Mouse (Mus musculus) mouse embryonic stem cell (cell line): Measurements from ENCODE around the gene Tmem159.

Experiments used
- in situ Hi-C, 2 experiments: fragments of 300-500 bp; cut with MboI; formaldehyde crosslinking; loops; 1 replicate in 1 of 2; 3 replicates in 1 of 2; pipeline ENCODE4 v1.14.3; 2019 to 2020; ENCODE audit warnings: low sequenced_read_pairs in 2 of 2, low pct_unique_long_range_greater_than_20kb in 1 of 2, mixed read lengths in 1 of 2; ENCODE audit not compliant: unreplicated experiment in 1 of 2

The Tmem159 gene

GRCm38 (mm10) chr7:120102164-120102972, at the start of gene Tmem159:
Gene Tmem159 (plus strand): TSS chr7:120102353.
- in situ Hi-C loops = loop anchor here in 1 of 2 experiments (25.0 kb wide), 2 partner anchors 235 to 535 kb away; partner anchors contain the start of genes Abca15 and Uqcrc2

DNA sequence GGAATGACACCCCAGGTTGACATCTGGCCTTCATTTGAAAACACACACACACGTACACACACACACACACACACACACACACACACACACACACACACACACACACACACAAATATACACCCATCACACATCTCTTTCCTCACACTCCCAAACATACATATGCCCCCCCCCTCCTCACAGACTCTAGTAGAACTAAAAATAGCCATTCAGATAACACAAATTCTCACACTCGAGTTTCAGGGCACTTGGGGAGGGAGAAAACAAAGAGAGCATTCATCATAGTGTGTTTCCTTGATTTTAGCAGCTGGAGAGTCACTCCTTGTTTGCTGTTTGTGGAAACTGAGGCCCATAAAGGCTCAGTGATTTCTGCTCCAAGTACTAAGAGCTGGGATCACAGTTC, 48.1 kb upstream of the Tmem159 start:
- in situ Hi-C loops = no loop called here

DNA sequence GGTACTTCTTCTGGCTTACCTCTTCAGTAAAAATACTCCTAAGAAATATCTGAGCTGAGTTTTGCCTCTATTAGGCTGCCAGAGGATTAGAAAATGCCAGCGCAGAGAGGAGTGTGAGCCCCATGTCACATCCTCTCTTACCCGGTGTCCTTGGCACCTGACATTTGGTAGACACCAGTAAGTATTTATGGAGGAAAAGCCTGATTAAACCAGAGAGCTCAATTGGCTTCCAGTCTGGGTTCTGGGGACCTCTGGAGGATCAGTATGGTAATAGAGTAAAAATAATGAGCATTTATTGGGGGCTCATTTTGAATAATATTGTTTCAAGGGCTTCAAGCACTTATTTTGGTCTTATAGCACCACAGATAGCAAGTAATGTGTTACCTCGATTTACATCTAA, 46.7 kb upstream of the Tmem159 start:
- in situ Hi-C loops = no loop called here

- in situ Hi-C loops = no loop called here
Measured at GRCm38 (mm10) chr7:120064045-120064444, 38.1 kb upstream of the Tmem159 start.

- in situ Hi-C loops = no loop called here
Measured at GRCm38 (mm10) chr7:120068114-120068513, 34.0 kb upstream of the Tmem159 start.

DNA sequence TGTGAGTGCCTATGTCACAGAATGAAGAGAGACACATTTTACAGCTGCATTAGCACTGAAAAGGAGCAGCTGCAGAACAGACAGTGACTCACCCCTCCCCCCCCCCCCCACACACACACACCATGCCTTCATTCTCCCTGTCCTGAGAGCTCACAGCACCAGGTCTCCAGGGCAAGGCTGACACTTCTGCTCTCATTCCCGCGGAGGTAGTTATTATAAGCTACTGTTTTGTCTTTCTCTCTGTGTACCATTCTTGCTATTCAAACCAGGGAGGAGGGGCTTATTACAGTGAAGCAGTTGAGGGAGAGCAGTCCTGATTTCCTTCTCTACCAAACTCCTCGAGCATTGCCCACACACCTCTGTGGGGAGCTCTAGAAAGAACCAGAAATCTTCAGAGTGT, 33.0 kb upstream of the Tmem159 start:
- in situ Hi-C loops = no loop called here

- in situ Hi-C loops = no loop called here
Measured at GRCm38 (mm10) chr7:120080177-120080576, 22.0 kb upstream of the Tmem159 start.

- in situ Hi-C loops = loop anchor here in 1 of 2 experiments (10.0 kb wide), 1 partner anchor 112 kb away; the partner anchor contains the start of genes Abca14 and Crym
Measured at GRCm38 (mm10) chr7:120093033-120093432, 9.1 kb upstream of the Tmem159 start.

- in situ Hi-C loops = loop anchor here in 1 of 2 experiments (10.0 kb wide), 1 partner anchor 111 kb away; the partner anchor contains the start of genes Abca14 and Crym
Measured at GRCm38 (mm10) chr7:120094216-120094615, 7.9 kb upstream of the Tmem159 start.

DNA sequence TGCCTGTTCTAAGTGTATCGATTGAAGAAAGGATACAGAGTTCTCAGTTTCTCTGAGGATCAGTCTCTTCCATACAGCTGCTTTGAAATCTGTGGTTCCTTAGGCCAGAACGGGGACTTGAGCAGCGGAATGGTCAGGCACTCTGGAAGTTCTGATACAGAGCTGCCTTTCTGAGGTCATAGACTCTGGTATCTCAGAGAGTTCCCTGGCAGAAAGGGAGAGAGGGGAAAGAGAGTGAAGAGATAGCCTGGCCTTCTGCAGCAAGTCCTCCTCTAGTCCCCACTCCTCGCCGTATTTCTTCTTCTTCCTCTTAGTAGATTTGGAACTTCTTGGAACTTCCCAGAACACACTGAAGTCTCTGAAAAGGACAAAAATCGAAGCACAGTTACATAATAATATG, 7.0 kb upstream of the Tmem159 start, which contains the start of gene Dnah3:
TSS of gene Dnah3 (minus strand) at position 101 of the 400 bp plus-strand sequence.
- in situ Hi-C loops = loop anchor here in 1 of 2 experiments (10.0 kb wide), 1 partner anchor 110 kb away; the partner anchor contains the start of genes Abca14 and Crym

- in situ Hi-C loops = loop anchor here in 1 of 2 experiments (10.0 kb wide), 1 partner anchor 107 kb away; the partner anchor contains the start of genes Abca14 and Crym
Measured at GRCm38 (mm10) chr7:120097845-120098244, 4.3 kb upstream of the Tmem159 start.

- in situ Hi-C loops = loop anchor here in 1 of 2 experiments (10.0 kb wide), 1 partner anchor 106 kb away; the partner anchor contains the start of genes Abca14 and Crym
Measured at GRCm38 (mm10) chr7:120098403-120098802, 3.8 kb upstream of the Tmem159 start.

DNA sequence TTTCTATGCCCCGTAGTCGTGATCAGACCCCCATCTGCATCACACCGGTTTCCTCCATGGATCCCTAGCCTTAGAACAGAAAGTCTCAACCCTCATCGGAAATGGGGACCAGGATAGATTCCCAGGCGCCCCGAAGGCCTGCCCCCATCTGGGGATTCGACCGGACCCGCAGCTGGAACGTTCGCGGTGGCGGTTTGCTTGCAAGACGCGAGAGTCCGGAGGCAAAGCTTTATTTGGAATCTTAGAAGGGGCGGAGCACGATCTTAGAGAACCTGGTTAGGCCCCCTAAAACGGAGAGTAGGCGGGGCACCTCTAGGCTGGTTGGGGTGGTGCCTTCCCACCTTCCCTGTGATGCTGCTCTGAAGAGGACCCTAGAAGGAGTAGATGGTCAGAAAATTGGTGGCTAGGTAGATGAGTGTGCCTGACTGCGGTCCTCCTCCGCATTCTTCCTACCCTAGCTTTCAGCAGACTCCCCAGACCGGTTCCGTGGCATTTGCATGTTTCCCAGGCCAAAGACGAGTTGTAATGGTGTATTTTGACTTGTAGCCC, 940 bp downstream of the Tmem159 start:
- in situ Hi-C loops = loop anchor here in 1 of 2 experiments (25.0 kb wide), 2 partner anchors 234 to 534 kb away; partner anchors contain the start of genes Abca15 and Uqcrc2

DNA sequence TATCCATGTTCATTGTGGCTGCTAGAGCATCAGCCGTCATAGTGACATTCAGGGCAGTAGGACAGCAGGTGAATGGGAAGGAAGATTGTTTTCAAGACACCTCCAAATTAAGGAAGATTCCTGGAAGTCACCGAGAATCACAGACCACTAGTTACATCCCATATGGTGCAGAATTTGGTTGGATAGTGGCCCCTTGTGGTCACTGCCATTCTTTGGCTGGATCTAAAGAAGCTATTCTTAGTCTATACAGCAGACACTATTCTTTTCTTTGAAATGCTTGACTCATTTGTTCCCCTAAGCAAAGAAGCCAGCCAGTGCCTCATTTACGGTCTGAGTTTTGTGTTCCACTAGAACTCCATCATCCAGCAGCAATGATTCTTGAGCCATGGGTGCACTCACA, 2.8 kb downstream of the Tmem159 start:
- in situ Hi-C loops = loop anchor here in 1 of 2 experiments (25.0 kb wide), 2 partner anchors 232 to 532 kb away; partner anchors contain the start of genes Abca15 and Uqcrc2

- in situ Hi-C loops = loop anchor here in 1 of 2 experiments (25.0 kb wide), 2 partner anchors 231 to 531 kb away; partner anchors contain the start of genes Abca15 and Uqcrc2
Measured at GRCm38 (mm10) chr7:120106356-120106755, 4.2 kb downstream of the Tmem159 start.

DNA sequence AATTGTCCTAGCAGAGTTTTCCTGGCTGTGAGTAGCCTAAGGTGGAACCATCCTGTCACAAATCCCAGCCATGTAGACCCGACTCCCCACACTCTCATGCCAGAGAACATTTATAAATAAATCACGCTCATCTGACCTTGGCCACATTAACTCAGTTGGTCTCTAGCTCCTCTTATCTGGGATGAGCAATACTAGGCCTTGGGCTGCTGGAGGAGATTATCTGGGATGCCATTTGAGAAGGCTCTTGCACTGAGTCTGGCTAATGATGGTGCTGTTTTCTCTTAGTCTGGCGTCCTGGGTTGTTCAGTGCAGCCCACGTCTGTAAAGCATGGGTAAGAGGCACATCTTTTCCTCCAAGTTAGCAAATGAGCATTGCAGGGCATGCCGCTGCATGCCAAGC, 7.5 kb downstream of the Tmem159 start:
- in situ Hi-C loops = loop anchor here in 1 of 2 experiments (25.0 kb wide), 2 partner anchors 228 to 528 kb away; partner anchors contain the start of genes Abca15 and Uqcrc2

DNA sequence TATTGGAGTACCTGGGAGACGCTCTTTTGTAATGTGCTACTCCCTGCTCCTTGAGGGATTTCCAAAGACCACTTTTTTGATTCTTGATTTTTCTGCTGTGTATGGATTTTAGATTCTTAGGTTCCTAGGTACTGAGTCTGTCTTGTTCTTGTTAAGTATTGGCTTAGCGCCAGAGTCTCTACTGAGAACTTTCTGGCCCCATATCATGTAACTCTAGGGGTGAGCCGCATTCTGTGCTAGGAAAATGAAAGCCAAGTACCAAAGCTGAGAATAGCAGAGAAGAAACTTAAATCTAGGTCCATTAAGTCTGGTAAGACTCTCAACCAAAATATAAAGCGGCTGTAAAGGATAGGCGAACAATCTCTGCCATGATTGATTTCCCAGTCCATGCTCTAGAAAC, 14.8 kb downstream of the Tmem159 start:
- in situ Hi-C loops = loop anchor here in 1 of 2 experiments (25.0 kb wide), 2 partner anchors 220 to 520 kb away; partner anchors contain the start of genes Abca15 and Uqcrc2

DNA sequence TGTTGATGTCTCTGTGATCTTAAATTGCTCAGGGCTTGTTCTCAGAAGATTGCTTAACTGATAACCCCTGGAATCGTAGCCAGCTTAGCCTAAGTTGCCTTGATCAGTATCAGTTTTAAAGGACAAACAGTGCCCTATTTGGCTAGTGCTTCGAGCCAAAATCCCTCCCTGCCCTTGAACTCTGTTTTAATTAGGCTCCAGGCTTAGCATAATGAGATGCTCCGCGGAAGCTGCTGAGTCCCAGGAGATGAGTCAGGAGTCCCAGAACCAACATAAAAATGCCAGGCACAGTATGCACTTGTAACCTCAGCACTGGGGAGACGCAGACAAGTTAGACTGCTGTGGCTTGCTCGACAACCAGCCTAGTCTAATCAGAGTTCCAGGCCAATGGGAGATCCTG, 15.4 kb downstream of the Tmem159 start:
- in situ Hi-C loops = loop anchor here in 1 of 2 experiments (25.0 kb wide), 2 partner anchors 220 to 520 kb away; partner anchors contain the start of genes Abca15 and Uqcrc2
